In genomic region chr6:26764727-26765126, GRCm38 (mm10) we compare ENCODE assay signal across 31 mouse cellular contexts.
DNase-seq lines count a peak whose midpoint lies in the region; ATAC-seq and TF ChIP-seq lines count a peak whose summit lies in the region.
"Had no signal": no experiment of that assay in that cellular context is flagged by ENCODE, and none has a peak within 500 bp of the region (broad histone marks: within the 10 kb centered on the region; RNA-seq: fewer than 3 reads in every experiment).

No protein-coding gene starts in this region.

- no peak for TF ChIP-seq POLR2A in CH12.LX (IDR thresholded peaks at IDR 0.05; ENCODE audit: low read depth, low read length)

- peak; percentile 28 to 54; a peak in 2 of 4 replicates for ATAC-seq in hematopoietic stem cell, adult 5-6 weeks (replicated peaks in 1 of 2; ENCODE audit: insufficient read depth in 1 of 2, low FRiP score in 2 of 2, low TSS enrichment in 1 of 2, low read depth in 1 of 2, poor library complexity in 2 of 2, severe bottlenecking in 2 of 2)
- peak; percentile 90 for ATAC-seq in neutrophil, adult 5-6 weeks (ENCODE audit: extremely low read depth, insufficient number of reproducible peaks, low FRiP score, poor library complexity, severe bottlenecking)
- ATAC-seq in cerebellum, adult (ENCODE audit: insufficient number of reproducible peaks, low FRiP score, low TSS enrichment) = no peak
- no peak for ATAC-seq in intestine, postnatal 0 days
- ATAC-seq: activated CD4-positive, CD25-positive, alpha-beta regulatory T cell, adult 4 months; CD4-positive, CD25-positive, alpha-beta regulatory T cell, adult 4 months; forebrain, embryonic 15.5 days had no signal

- TF ChIP-seq CTCF in CH12.LX (conservative IDR thresholded peaks at IDR 0.05 in 1 of 2, IDR thresholded peaks at IDR 0.05 in 1 of 2; ENCODE audit: low read depth in 2 of 2, low read length in 2 of 2) = no peak
- TF ChIP-seq CTCF in intestine, postnatal 0 days (IDR thresholded peaks at IDR 0.05; ENCODE audit: low read depth) = no peak

- no peaks in the 10 kb centered on the region for H3K79me2 ChIP-seq in CH12.LX (replicated peaks; ENCODE audit: control insufficient read depth, extremely low read depth, insufficient read depth, poor library complexity, severe bottlenecking)

- whole genome bisulfite sequencing in intestine, postnatal 0 days = 79% methylated on average over 1 of the region's 1 CpGs

- H3K4me2 ChIP-seq in CH12.LX (ENCODE audit: insufficient read depth, low read depth, poor library complexity, severe bottlenecking) = no peak overlapping the region
- no peak overlapping the region for H3K4me2 ChIP-seq in intestine, postnatal 0 days (replicated peaks; ENCODE audit: low read depth)
- H3K4me2 ChIP-seq: embryonic facial prominence, embryonic 13.5 days; forebrain, embryonic 12.5 days; forebrain, embryonic 15.5 days; heart, embryonic 12.5 days; heart, embryonic 15.5 days; hindbrain, embryonic 12.5 days; hindbrain, embryonic 15.5 days had no signal

- peak; percentile 33 for DNase-seq in CH12.LX (ENCODE audit: extremely low read depth)
- peak; percentile 15 for DNase-seq in MEL-GATA-1-ER (ENCODE audit: extremely low read depth, low read depth)
- no peak for DNase-seq in left cerebral cortex, adult 11 months (ENCODE audit: low spot score)
- DNase-seq in lung, postnatal 36 days = no peak
- DNase-seq: adrenal gland, adult 8-10 months; adrenal gland, postnatal 25 days; cerebellum, adult 18-20 months; cerebellum, adult 9-10 months; cerebellum, postnatal 25 days; embryo, embryonic 11 days; gastrocnemius, postnatal 10 days; gastrocnemius, postnatal 36 days; heart, adult 18-20 months; heart, postnatal 10 days; heart, postnatal 36 days; kidney, adult 11 months had no signal

- no peaks in the 10 kb centered on the region for H3K27me3 ChIP-seq in CH12.LX (replicated peaks)
- no peaks in the 10 kb centered on the region for H3K27me3 ChIP-seq in intestine, postnatal 0 days (replicated peaks; ENCODE audit: control insufficient read depth, insufficient read depth, low read length)
- H3K27me3 ChIP-seq: embryonic facial prominence, embryonic 13.5 days; forebrain, embryonic 12.5 days; forebrain, embryonic 15.5 days; heart, embryonic 12.5 days; heart, embryonic 15.5 days; hindbrain, embryonic 12.5 days; hindbrain, embryonic 15.5 days had no signal

- no peaks in the 10 kb centered on the region for H3K9me3 ChIP-seq in CH12.LX (replicated peaks; ENCODE audit: low read length)
- H3K9me3 ChIP-seq in intestine, postnatal 0 days (ENCODE audit: control insufficient read depth) = no peaks in the 10 kb centered on the region
- H3K9me3 ChIP-seq: embryonic facial prominence, embryonic 10.5 days; embryonic facial prominence, embryonic 13.5 days; forebrain, embryonic 12.5 days; forebrain, embryonic 15.5 days; heart, embryonic 12.5 days; heart, embryonic 15.5 days; hindbrain, embryonic 12.5 days; hindbrain, embryonic 15.5 days had no signal

- no peak overlapping the region for H3K27ac ChIP-seq in CH12.LX (ENCODE audit: insufficient read depth, low read depth)
- no peak overlapping the region for H3K27ac ChIP-seq in intestine, postnatal 0 days (ENCODE audit: low read depth, low read length)
- H3K27ac ChIP-seq: embryonic facial prominence, embryonic 10.5 days; embryonic facial prominence, embryonic 13.5 days; forebrain, embryonic 12.5 days; forebrain, embryonic 15.5 days; heart, embryonic 15.5 days; hindbrain, embryonic 12.5 days; hindbrain, embryonic 15.5 days had no signal

- in situ Hi-C loops in CH12.LX (cut with MboI; ENCODE audit: low pct_ligation_motif_present, low pct_unique_long_range_greater_than_20kb, low sequenced_read_pairs) = no loop called here

- no peak overlapping the region for H3K4me3 ChIP-seq in CH12.LX (replicated peaks in 1 of 3; ENCODE audit: low read depth in 2 of 3, low read length in 2 of 3, poor library complexity in 1 of 3)
- no peak overlapping the region for H3K4me3 ChIP-seq in intestine, postnatal 0 days (ENCODE audit: low read depth, low read length)
- H3K4me3 ChIP-seq: embryonic facial prominence, embryonic 10.5 days; embryonic facial prominence, embryonic 13.5 days; erythroblast, embryonic 14.5 days; forebrain, embryonic 12.5 days; forebrain, embryonic 15.5 days; heart, embryonic 12.5 days; heart, embryonic 15.5 days; hindbrain, embryonic 12.5 days; hindbrain, embryonic 15.5 days had no signal

- TF ChIP-seq EP300 in CH12.LX (IDR thresholded peaks at IDR 0.05; ENCODE audit: low read length) = peak; percentile 73

- H3K36me3 ChIP-seq in CH12.LX (replicated peaks in 1 of 2; ENCODE audit: control insufficient read depth in 1 of 2, insufficient read depth in 1 of 2, low read length in 1 of 2) = no peaks in the 10 kb centered on the region
- no peaks in the 10 kb centered on the region for H3K36me3 ChIP-seq in intestine, postnatal 0 days (ENCODE audit: control insufficient read depth, insufficient read depth)
- H3K36me3 ChIP-seq: embryonic facial prominence, embryonic 10.5 days; embryonic facial prominence, embryonic 13.5 days; forebrain, embryonic 12.5 days; forebrain, embryonic 15.5 days; heart, embryonic 12.5 days; heart, embryonic 15.5 days; hindbrain, embryonic 12.5 days; hindbrain, embryonic 15.5 days had no signal

- dilution Hi-C loops in CH12.LX (cut with MboI; ENCODE audit: extremely low pct_ligation_motif_present, extremely low pct_unique_long_range_greater_than_20kb, low sequenced_read_pairs) = no loop called here

- no peak overlapping the region for H3K9ac ChIP-seq in CH12.LX (ENCODE audit: insufficient read depth, low read depth)
- no peak overlapping the region for H3K9ac ChIP-seq in intestine, postnatal 0 days (ENCODE audit: low read depth, low read length)
- H3K9ac ChIP-seq: embryonic facial prominence, embryonic 13.5 days; forebrain, embryonic 12.5 days; forebrain, embryonic 15.5 days; heart, embryonic 12.5 days; heart, embryonic 15.5 days; hindbrain, embryonic 12.5 days; hindbrain, embryonic 15.5 days had no signal

- TF ChIP-seq RAD21 in CH12.LX (IDR thresholded peaks at IDR 0.05; ENCODE audit: low read depth, low read length) = no peak

- peaks cover 0 to 16% of the 10 kb centered on the region in 2 experiments; a peak in 2 of 4 replicates for H3K4me1 ChIP-seq in CH12.LX (ENCODE audit: control insufficient read depth in 1 of 2, insufficient read depth in 2 of 2)
- no peaks in the 10 kb centered on the region for H3K4me1 ChIP-seq in intestine, postnatal 0 days (replicated peaks; ENCODE audit: control insufficient read depth, insufficient read depth, low read length)
- H3K4me1 ChIP-seq: embryonic facial prominence, embryonic 10.5 days; embryonic facial prominence, embryonic 13.5 days; forebrain, embryonic 15.5 days; heart, embryonic 12.5 days; heart, embryonic 15.5 days; hindbrain, embryonic 12.5 days; hindbrain, embryonic 15.5 days had no signal

TF ChIP-seq in CH12.LX, 34 proteins besides CTCF, POLR2A, EP300 and RAD21:
- TF ChIP-seq ZNF384 (IDR thresholded peaks at IDR 0.05; ENCODE audit: low read depth, low read length) (peak; percentile 74), RCOR1 (conservative IDR thresholded peaks at IDR 0.05; ENCODE audit: low read depth, low read length) (no peak), E2F4 (IDR thresholded peaks at IDR 0.05; ENCODE audit: insufficient replicate concordance, low read depth, low read length) (no peak)

Comparison
In these comparisons a context has a peak if more than half of its experiments do, and no peak if none do; other contexts are left out.
1. DNase-seq: peak in CH12.LX (single experiment) and MEL-GATA-1-ER (single experiment); none in left cerebral cortex, adult 11 months (single experiment) and lung, postnatal 36 days (single experiment).
2. ATAC-seq: peak in hematopoietic stem cell, adult 5-6 weeks (2 of 2) and neutrophil, adult 5-6 weeks (single experiment); none in cerebellum, adult (single experiment) and intestine, postnatal 0 days (single experiment).